Mouse (Mus musculus): ENCODE results near the gene Cenpp. TPM values are rescaled to one million over a fixed set of nuclear protein-coding genes. Genes with fewer than 3 reads are reported as not detected.

The Cenpp gene
- polyA plus RNA-seq, 1 experiment = 27.2 TPM

DNA sequence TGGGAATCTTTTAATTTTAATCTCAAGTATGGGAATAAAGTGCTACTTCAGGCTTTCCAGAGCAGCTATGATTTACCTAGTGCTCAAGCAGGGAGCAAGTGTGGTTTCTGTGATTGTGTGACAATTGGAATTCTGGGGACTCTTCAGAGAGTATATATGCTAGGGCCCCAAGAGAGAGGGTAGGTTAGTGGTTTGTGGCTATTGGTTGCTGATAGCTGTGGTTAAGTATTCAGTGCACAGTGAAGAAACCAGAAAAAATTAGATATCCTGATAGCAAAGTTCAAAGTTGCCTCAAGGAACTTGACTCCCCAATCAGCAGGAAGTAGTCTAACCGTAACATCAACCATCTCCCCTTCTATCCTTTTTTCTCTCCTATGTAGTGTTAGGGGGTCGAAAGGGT is 25.2 kb upstream of the Cenpp start:
- H3K4me1 ChIP-seq (ENCODE audit: control insufficient read depth, insufficient read depth, low read length) = no peaks in the 10 kb centered on the region
- no peaks in the 10 kb centered on the region for H3K27me3 ChIP-seq (ENCODE audit: control insufficient read depth, insufficient read depth, low read length, poor library complexity, severe bottlenecking)
- H3K9ac ChIP-seq (ENCODE audit: low read depth, poor library complexity, severe bottlenecking) = no peak overlapping the region
- H3K27ac ChIP-seq (ENCODE audit: insufficient read depth, low read length) = no peak overlapping the region
- no peaks in the 10 kb centered on the region for H3K9me3 ChIP-seq (replicated peaks; ENCODE audit: control insufficient read depth, insufficient read depth, low read length, poor library complexity, severe bottlenecking)
- TF ChIP-seq EP300 (IDR thresholded peaks at IDR 0.05; ENCODE audit: insufficient read depth, low read depth, low read length) = no peak
- TF ChIP-seq POLR2A (IDR thresholded peaks at IDR 0.05; ENCODE audit: insufficient read depth, low read length) = no peak
- TF ChIP-seq CTCF (IDR thresholded peaks at IDR 0.05; ENCODE audit: low read depth, low read length) = no peak
- H3K4me3 ChIP-seq (ENCODE audit: low read depth, low read length) = no peak overlapping the region
- H3K36me3 ChIP-seq (ENCODE audit: control insufficient read depth, insufficient read depth, low read length, poor library complexity, severe bottlenecking) = peaks cover 26% of the 10 kb centered on the region

DNA sequence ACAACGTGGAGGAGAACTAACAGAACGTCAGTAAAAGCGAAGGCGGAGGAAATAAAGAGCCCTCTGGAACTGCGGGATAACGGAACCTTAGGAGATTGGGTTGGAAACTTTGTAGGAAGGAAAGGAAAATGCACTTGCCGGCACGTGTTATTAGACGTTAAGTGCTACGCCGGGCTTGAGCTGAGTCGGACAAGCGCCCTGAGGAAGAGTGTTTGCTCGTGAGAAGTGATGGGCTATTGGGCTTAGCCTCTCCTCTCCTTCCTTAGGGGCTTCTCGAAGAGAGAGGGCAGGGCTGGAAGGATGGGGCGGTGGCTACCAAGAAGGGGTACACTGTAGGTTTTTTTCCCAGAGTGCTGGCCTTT is 576 bp upstream of the Cenpp start:
- no peaks in the 10 kb centered on the region for H3K27me3 ChIP-seq (ENCODE audit: control insufficient read depth, insufficient read depth, low read length, poor library complexity, severe bottlenecking)
- no peaks in the 10 kb centered on the region for H3K4me1 ChIP-seq (ENCODE audit: control insufficient read depth, insufficient read depth, low read length)
- H3K27ac ChIP-seq (ENCODE audit: insufficient read depth, low read length) = peak overlapping the region; percentile 24
- TF ChIP-seq EP300 (IDR thresholded peaks at IDR 0.05; ENCODE audit: insufficient read depth, low read depth, low read length) (no peak), POLR2A (IDR thresholded peaks at IDR 0.05; ENCODE audit: insufficient read depth, low read length) (no peak), CTCF (IDR thresholded peaks at IDR 0.05; ENCODE audit: low read depth, low read length) (no peak)
- peaks cover 15% of the 10 kb centered on the region for H3K36me3 ChIP-seq (ENCODE audit: control insufficient read depth, insufficient read depth, low read length, poor library complexity, severe bottlenecking)
- H3K9me3 ChIP-seq (replicated peaks; ENCODE audit: control insufficient read depth, insufficient read depth, low read length, poor library complexity, severe bottlenecking) = no peaks in the 10 kb centered on the region
- H3K9ac ChIP-seq (ENCODE audit: low read depth, poor library complexity, severe bottlenecking) = peak overlapping the region; percentile 65
- peak overlapping the region; percentile 93 for H3K4me3 ChIP-seq (ENCODE audit: low read depth, low read length)

DNA sequence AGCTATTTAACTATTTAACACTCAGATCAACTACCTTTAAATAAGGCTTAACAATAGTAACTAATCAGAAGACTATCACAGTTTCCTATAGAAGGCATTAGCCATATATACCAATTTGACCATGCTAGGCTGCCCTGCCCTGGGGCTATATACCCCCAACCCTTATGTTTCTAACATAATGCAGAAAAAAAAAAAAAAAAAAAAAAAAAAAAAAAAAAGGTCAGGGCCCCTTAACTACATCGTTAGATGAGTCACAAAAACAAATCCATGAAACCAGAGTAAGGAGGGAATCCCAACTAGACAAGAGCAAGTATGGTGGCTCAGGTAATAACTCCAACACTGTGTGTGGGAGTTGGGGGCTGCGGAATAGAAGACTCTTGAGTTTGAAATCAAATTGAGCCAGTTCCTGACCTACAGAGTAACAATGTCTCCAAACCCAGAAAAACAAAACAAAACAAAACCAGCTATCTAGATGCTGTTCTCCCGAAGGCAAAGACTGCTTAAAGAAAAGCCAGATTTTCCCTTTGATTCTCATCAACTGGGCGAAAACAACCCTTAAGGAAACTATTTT is 719 bp downstream of the Cenpp start:
- H3K27ac ChIP-seq (ENCODE audit: insufficient read depth, low read length) = no peak overlapping the region
- TF ChIP-seq CTCF (IDR thresholded peaks at IDR 0.05; ENCODE audit: low read depth, low read length) = no peak
- no peak for TF ChIP-seq POLR2A (IDR thresholded peaks at IDR 0.05; ENCODE audit: insufficient read depth, low read length)
- TF ChIP-seq EP300 (IDR thresholded peaks at IDR 0.05; ENCODE audit: insufficient read depth, low read depth, low read length) = no peak
- peak overlapping the region; percentile 43 for H3K9ac ChIP-seq (ENCODE audit: low read depth, poor library complexity, severe bottlenecking)
- H3K9me3 ChIP-seq (replicated peaks; ENCODE audit: control insufficient read depth, insufficient read depth, low read length, poor library complexity, severe bottlenecking) = no peaks in the 10 kb centered on the region
- H3K36me3 ChIP-seq (ENCODE audit: control insufficient read depth, insufficient read depth, low read length, poor library complexity, severe bottlenecking) = peaks cover 11% of the 10 kb centered on the region
- peak overlapping the region; percentile 91 for H3K4me3 ChIP-seq (ENCODE audit: low read depth, low read length)
- no peaks in the 10 kb centered on the region for H3K4me1 ChIP-seq (ENCODE audit: control insufficient read depth, insufficient read depth, low read length)
- H3K27me3 ChIP-seq (ENCODE audit: control insufficient read depth, insufficient read depth, low read length, poor library complexity, severe bottlenecking) = no peaks in the 10 kb centered on the region

DNA sequence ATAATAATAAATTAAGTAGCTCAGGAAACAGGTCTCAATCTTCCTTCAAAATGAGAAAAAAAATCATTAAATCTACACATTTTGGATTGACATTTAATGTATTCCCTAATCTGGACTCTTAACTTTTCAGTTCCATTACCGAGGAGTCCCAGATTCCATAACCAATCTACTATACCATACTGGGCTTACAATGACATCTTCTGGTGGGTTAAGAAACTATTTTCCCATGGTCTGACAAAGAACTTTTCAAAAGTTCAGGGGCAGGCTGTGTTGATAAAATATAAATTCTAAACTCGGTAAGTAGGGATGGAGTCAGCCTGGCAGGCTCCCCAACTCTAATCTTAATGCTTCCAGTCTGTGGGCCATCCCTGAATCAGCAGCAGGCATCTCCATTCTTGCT is 1.4 kb downstream of the Cenpp start:
- Histone ChIP-seq H3K27me3 (ENCODE audit: control insufficient read depth, insufficient read depth, low read length, poor library complexity, severe bottlenecking) (no peaks in the 10 kb centered on the region), H3K4me3 (ENCODE audit: low read depth, low read length) (peak overlapping the region; percentile 39; the same call in 1 of the 2 replicates), H3K36me3 (ENCODE audit: control insufficient read depth, insufficient read depth, low read length, poor library complexity, severe bottlenecking) (peaks cover 7% of the 10 kb centered on the region), H3K9ac (ENCODE audit: low read depth, poor library complexity, severe bottlenecking) (no peak overlapping the region), H3K4me1 (ENCODE audit: control insufficient read depth, insufficient read depth, low read length) (no peaks in the 10 kb centered on the region), H3K9me3 (replicated peaks; ENCODE audit: control insufficient read depth, insufficient read depth, low read length, poor library complexity, severe bottlenecking) (no peaks in the 10 kb centered on the region), H3K27ac (ENCODE audit: insufficient read depth, low read length) (no peak overlapping the region)
- TF ChIP-seq EP300 (IDR thresholded peaks at IDR 0.05; ENCODE audit: insufficient read depth, low read depth, low read length) = no peak
- TF ChIP-seq CTCF (IDR thresholded peaks at IDR 0.05; ENCODE audit: low read depth, low read length) = no peak
- TF ChIP-seq POLR2A (IDR thresholded peaks at IDR 0.05; ENCODE audit: insufficient read depth, low read length) = no peak

DNA sequence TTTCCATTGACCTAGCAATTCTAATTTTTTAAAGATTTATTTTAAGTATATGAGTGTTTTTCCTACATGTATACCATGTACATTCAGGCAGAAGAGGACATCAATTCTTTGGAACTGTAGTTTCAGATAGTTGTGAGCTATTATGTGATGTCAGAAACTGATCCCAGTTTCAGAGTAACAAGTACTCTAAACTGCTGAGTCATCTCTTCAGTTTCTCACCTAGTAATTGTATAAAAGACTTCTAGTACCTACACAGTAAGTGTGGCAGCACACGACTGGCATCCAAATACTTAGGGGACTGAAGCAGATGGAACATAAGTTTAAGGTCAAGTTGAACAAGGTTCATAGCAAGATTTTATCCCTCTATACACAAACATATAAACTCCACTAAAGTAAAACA is 6.6 kb downstream of the Cenpp start:
- Histone ChIP-seq H3K9me3 (replicated peaks; ENCODE audit: control insufficient read depth, insufficient read depth, low read length, poor library complexity, severe bottlenecking) (no peaks in the 10 kb centered on the region), H3K36me3 (ENCODE audit: control insufficient read depth, insufficient read depth, low read length, poor library complexity, severe bottlenecking) (no peaks in the 10 kb centered on the region; the same call in 1 of the 2 replicates), H3K4me3 (ENCODE audit: low read depth, low read length) (no peak overlapping the region), H3K4me1 (ENCODE audit: control insufficient read depth, insufficient read depth, low read length) (no peaks in the 10 kb centered on the region), H3K27ac (ENCODE audit: insufficient read depth, low read length) (no peak overlapping the region), H3K27me3 (ENCODE audit: control insufficient read depth, insufficient read depth, low read length, poor library complexity, severe bottlenecking) (no peaks in the 10 kb centered on the region), H3K9ac (ENCODE audit: low read depth, poor library complexity, severe bottlenecking) (no peak overlapping the region)
- TF ChIP-seq EP300 (IDR thresholded peaks at IDR 0.05; ENCODE audit: insufficient read depth, low read depth, low read length) (no peak), POLR2A (IDR thresholded peaks at IDR 0.05; ENCODE audit: insufficient read depth, low read length) (no peak), CTCF (IDR thresholded peaks at IDR 0.05; ENCODE audit: low read depth, low read length) (no peak)

DNA sequence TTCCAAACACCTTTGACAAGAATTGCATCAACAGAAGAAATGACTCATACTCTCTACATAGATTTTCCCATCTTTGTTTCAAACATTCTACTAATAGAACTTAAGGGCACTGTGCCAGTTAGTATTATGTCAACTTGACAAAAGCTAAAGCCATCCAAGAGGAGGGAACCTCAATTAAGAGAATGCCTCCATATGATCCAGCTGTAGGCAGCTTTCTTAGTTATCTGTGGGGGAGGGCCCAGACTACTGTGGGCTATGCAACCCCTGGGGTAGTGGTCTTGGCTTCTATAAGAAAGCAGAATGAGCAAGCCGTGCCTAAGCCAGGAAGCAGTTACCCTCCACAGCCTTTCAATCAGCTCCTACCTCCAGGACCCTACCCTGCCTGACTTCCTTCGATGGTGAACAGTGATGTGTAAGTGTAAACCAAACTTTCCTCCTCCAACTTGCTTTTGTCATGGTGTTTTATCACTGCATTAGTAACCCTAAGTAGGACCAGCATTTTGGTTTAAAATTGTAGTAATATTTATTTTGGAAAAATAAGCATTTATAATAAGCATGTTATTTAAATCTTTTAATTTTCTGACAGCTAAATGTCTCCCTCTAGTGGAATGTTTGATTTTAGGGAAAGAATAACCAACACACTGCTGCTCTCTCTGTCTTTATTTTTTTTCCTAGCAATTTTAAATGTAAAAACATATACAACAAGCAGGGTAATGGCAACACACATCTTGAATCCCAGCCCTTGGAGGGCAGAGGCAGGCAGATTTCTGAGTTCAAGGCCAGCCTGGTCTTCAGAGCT is 7.7 kb downstream of the Cenpp start:
- Histone ChIP-seq H3K4me1 (ENCODE audit: control insufficient read depth, insufficient read depth, low read length) (no peaks in the 10 kb centered on the region), H3K27me3 (ENCODE audit: control insufficient read depth, insufficient read depth, low read length, poor library complexity, severe bottlenecking) (no peaks in the 10 kb centered on the region), H3K27ac (ENCODE audit: insufficient read depth, low read length) (no peak overlapping the region), H3K9me3 (replicated peaks; ENCODE audit: control insufficient read depth, insufficient read depth, low read length, poor library complexity, severe bottlenecking) (no peaks in the 10 kb centered on the region), H3K36me3 (ENCODE audit: control insufficient read depth, insufficient read depth, low read length, poor library complexity, severe bottlenecking) (no peaks in the 10 kb centered on the region), H3K4me3 (ENCODE audit: low read depth, low read length) (no peak overlapping the region), H3K9ac (ENCODE audit: low read depth, poor library complexity, severe bottlenecking) (no peak overlapping the region)
- TF ChIP-seq POLR2A (IDR thresholded peaks at IDR 0.05; ENCODE audit: insufficient read depth, low read length) (no peak), EP300 (IDR thresholded peaks at IDR 0.05; ENCODE audit: insufficient read depth, low read depth, low read length) (no peak), CTCF (IDR thresholded peaks at IDR 0.05; ENCODE audit: low read depth, low read length) (no peak)
